Comparison of ENCODE assay signal across 8 mouse cellular contexts in the genomic region with DNA sequence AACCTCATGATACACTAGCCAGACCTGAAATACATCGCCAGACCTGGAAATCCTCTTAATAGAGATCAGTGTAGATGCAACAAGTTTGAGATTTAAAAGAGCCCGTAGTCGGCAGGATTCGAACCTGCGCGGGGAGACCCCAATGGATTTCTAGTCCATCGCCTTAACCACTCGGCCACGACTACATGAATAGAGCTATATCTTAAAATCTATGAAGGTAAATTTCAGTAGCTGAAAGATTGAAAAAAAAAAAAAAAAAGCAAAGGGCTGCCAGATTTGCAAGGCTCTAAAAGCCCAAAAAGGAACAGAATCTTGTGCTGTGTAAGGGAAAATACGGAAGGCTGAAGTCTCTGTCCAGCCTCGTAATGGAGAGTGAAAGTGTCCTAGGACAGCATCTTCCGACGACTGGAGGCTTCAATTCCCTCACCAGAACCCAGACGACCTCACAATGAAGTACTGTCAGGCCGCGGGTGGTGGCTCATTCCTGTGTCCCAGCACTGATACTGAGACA. TPM values are rescaled to one million over a fixed set of nuclear protein-coding genes. Genes with fewer than 3 reads are reported as not detected.
DNase-seq lines count a peak whose midpoint lies in the region; ATAC-seq lines count a peak whose summit lies in the region.

No protein-coding gene starts in this region.

- peak overlapping the region; percentile 51 for H3K27ac ChIP-seq in macrophage

- WGBS in macrophage (ENCODE audit: missing documents): 0% methylated on average over 16 of the region's 16 CpGs

- peak overlapping the region; percentile 56 for H3K4me3 ChIP-seq in macrophage (ENCODE audit: inconsistent target)

- DNase-seq in R1 (ENCODE audit: low read depth, low spot score): peak; percentile 91
- peak; percentile 64 for DNase-seq in gastrocnemius, postnatal 10 days
- peak; percentile 82 for DNase-seq in induced T-regulatory cell, adult 2 months (ENCODE audit: low read depth)
- DNase-seq in left cerebral cortex, adult 8-10 months (ENCODE audit: low spot score in 2 of 2): peak; percentile 76 to 88
- peak; percentile 74 for DNase-seq in retina, postnatal 7 days (ENCODE audit: low read depth, low spot score)
- peak; percentile 87 for DNase-seq in thymus, postnatal 4 days

- no peaks in the 10 kb centered on the region for H3K36me3 ChIP-seq in macrophage (ENCODE audit: inconsistent target)

- H3K79me2 ChIP-seq in macrophage (ENCODE audit: inconsistent target): no peaks in the 10 kb centered on the region

- 0 out of 2 replicates have a peak, but pooled peaks have one; percentile 21 for ATAC-seq in common myeloid progenitor, adult 5-6 weeks (replicated peaks; ENCODE audit: low read depth, poor library complexity, severe bottlenecking)

RNA-seq across cellular contexts. Expression of gene Zfp184, which starts 4.0 kb away (rescaled TPM):
- 13.1 and 13.9 TPM in 2 replicates for total RNA-seq in common myeloid progenitor, adult 5-6 weeks (2017)
- 1 to 10 TPM in 1 of 2 experiments, under 1 TPM in 1; 0.73 to 1.2 TPM for total RNA-seq in gastrocnemius, postnatal 10 days (2021)
- 1 to 10 TPM; 2.4 to 4.1 (median 3.3) TPM for total RNA-seq in left cerebral cortex, adult 8-10 months (2022)
- total RNA-seq in macrophage (2018; cell fraction: chromatin; rRNA removed): under 1 TPM in 3 of 26 experiments, not detected in 23; 0.19 to 0.31 (median 0.25) TPM
- total RNA-seq in macrophage (2018; cell fraction: cytosol; rRNA removed): under 1 TPM in 9 of 26 experiments, not detected in 17; 0.06 to 0.15 (median 0.09) TPM
- total RNA-seq in macrophage (2018; cell fraction: nucleus; rRNA removed): under 1 TPM in 2 of 26 experiments, not detected in 24; 0.30 to 0.85 TPM
- polyA plus RNA-seq in macrophage (2018): 0.14 TPM in 1 of 3 replicates, not detected in the others

RNA-seq across cellular contexts. Expression of gene Pom121l2, which starts 40.1 kb away (rescaled TPM):
- not detected in 2 replicates for total RNA-seq in common myeloid progenitor, adult 5-6 weeks (2017)
- total RNA-seq in gastrocnemius, postnatal 10 days (2021): not detected
- not detected for total RNA-seq in left cerebral cortex, adult 8-10 months (2022)
- total RNA-seq in macrophage (2018; cell fraction: chromatin; rRNA removed): not detected
- not detected for total RNA-seq in macrophage (2018; cell fraction: cytosol; rRNA removed)
- total RNA-seq in macrophage (2018; cell fraction: nucleus; rRNA removed): not detected
- polyA plus RNA-seq in macrophage (2018): not detected in 3 replicates

Comparison
In these comparisons a context has a peak if more than half of its experiments do, and no peak if none do; other contexts are left out.
1. Peak in every context shown above with its lines: DNase-seq, ATAC-seq, H3K4me3 ChIP-seq and H3K27ac ChIP-seq.